Mouse (Mus musculus) stomach, postnatal 0 days (tissue): ENCODE results near the gene Mical3. TPM values are rescaled to one million over a fixed set of nuclear protein-coding genes. Genes with fewer than 3 reads are reported as not detected.

Source experiments
- ATAC-seq: fragments of 200-750 bp; cut with Nextera tagmentation; 2 replicates; pipeline ENCODE4 v1.8.0; 2017; ENCODE audit not compliant: low FRiP score, low TSS enrichment
- DNase-seq: peaks from one replicate; pipeline ENCODE4 v3.0.0-alpha.2; 2016; ENCODE audit warnings: low spot score
- H3K27ac ChIP-seq: fragments of 300-500 bp; sonication (generic); replicated peaks from 2 replicates; pipeline ENCODE4 v1.5.1; 2014; ENCODE audit warnings: mild to moderate bottlenecking, control low read depth
- H3K27me3 ChIP-seq: fragments of 300-500 bp; sonication (generic); 2 replicates; pipeline ENCODE4 v1.6.1; 2014; ENCODE audit warnings: low read length; ENCODE audit not compliant: control insufficient read depth, insufficient read depth
- H3K36me3 ChIP-seq: fragments of 300-500 bp; sonication (generic); 2 replicates; pipeline ENCODE4 v1.6.1; 2014; ENCODE audit warnings: low read length, mixed read lengths; ENCODE audit not compliant: control insufficient read depth, insufficient read depth
- H3K4me1 ChIP-seq: fragments of 300-500 bp; sonication (generic); replicated peaks from 2 replicates; pipeline ENCODE4 v1.6.1; 2014; ENCODE audit warnings: antibody characterized with exemption; ENCODE audit not compliant: control insufficient read depth, insufficient read depth
- H3K4me2 ChIP-seq: fragments of 300-500 bp; sonication (generic); replicated peaks from 2 replicates; pipeline ENCODE4 v1.6.1; 2014; ENCODE audit warnings: low read depth, mild to moderate bottlenecking, control low read depth, moderate library complexity
- H3K4me3 ChIP-seq: fragments of 300-500 bp; sonication (generic); 2 replicates; pipeline ENCODE4 v1.5.1; 2014; ENCODE audit warnings: low read depth, low read length, control low read depth
- H3K9ac ChIP-seq: fragments of 300-500 bp; sonication (generic); 2 replicates; pipeline ENCODE4 v1.6.1; 2014; ENCODE audit warnings: mild to moderate bottlenecking, low read length, control low read depth, mixed read lengths
- H3K9me3 ChIP-seq: fragments of 300-500 bp; sonication (generic); 2 replicates; pipeline ENCODE4 v1.6.1; 2016; ENCODE audit warnings: low read length; ENCODE audit not compliant: control insufficient read depth
- CTCF ChIP-seq: IDR thresholded peaks from 2 replicates; pipeline ENCODE4 v1.5.1; 2016; ENCODE audit warnings: antibody characterized with exemption, low read depth, mild to moderate bottlenecking, moderate library complexity
- EP300 ChIP-seq: optimal IDR thresholded peaks from 2 replicates; pipeline ENCODE3; 2016; ENCODE audit warnings: antibody characterized with exemption
- WGBS: fragments of 180-500 bp; shearing (Covaris S2); extraction: QIAGEN DNeasy Blood & Tissue Kit; methylation state at CpG from one replicate; pipeline ENCODE4 v1.1.7; 2014; 5-methylcytosine and 5-hydroxymethylcytosine counted together
- polyA plus RNA-seq: library from polyadenylated mRNA; unstranded; fragments of >200 nt; fragmentation: Nextera tagmentation; extraction: Ambion mirVana; gene quantifications from 2 replicates; pipeline ENCODE4 v1.2.1, GENCODE M21; 2015

Mical3 gene
- polyA plus RNA-seq, 1 experiment from 2014 or later, result 4.5 TPM

- TF ChIP-seq EP300, result no peak
- TF ChIP-seq CTCF, result no peak
- Histone ChIP-seq H3K27ac (0 out of 2 replicates have a peak within 1 kb of the TSS, but pooled peaks have one; percentile 35), H3K9me3 (no peaks in the 10 kb centered on the region), H3K4me1 (no peaks in the 10 kb centered on the region), H3K9ac (peak within 1 kb of the TSS; percentile 66), H3K36me3 (no peaks in the 10 kb centered on the region), H3K4me3 (peak within 1 kb of the TSS; percentile 58), H3K4me2 (peak within 1 kb of the TSS; percentile 97), H3K27me3 (no peaks in the 10 kb centered on the region)
- ATAC-seq, result peak; percentile 91
- WGBS, result 2% methylated on average over 61 of the region's 67 CpGs
- peak; percentile 95 for DNase-seq
Measured at GRCm38 (mm10) chr6:120916074-120916971, 214.5 kb downstream of the Mical3 start, which contains the start of gene Bid. Gene Bid, minus strand, starts transcription at chr6:120916853.

GRCm38 (mm10) chr6:120915649-120915975, 215.2 kb downstream of the Mical3 start:
- no peak overlapping the region for H3K9ac ChIP-seq
- no peaks in the 10 kb centered on the region for H3K4me1 ChIP-seq
- H3K27ac ChIP-seq, result 0 out of 2 replicates have a peak overlapping the region, but pooled peaks have one; percentile 4
- ATAC-seq, result peak; percentile 2; the same call in 1 of the 2 replicates
- H3K4me2 ChIP-seq, result peak overlapping the region; percentile 97; the same call in 1 of the 2 replicates
- no peak for TF ChIP-seq EP300
- TF ChIP-seq CTCF, result no peak
- no peaks in the 10 kb centered on the region for H3K27me3 ChIP-seq
- no peaks in the 10 kb centered on the region for H3K36me3 ChIP-seq
- no peak for DNase-seq
- H3K9me3 ChIP-seq, result no peaks in the 10 kb centered on the region
- whole genome bisulfite sequencing, result 35% methylated on average over 2 of the region's 2 CpGs
- 0 out of 2 replicates have a peak overlapping the region, but pooled peaks have one; percentile 58 for H3K4me3 ChIP-seq

GRCm38 (mm10) chr6:120914911-120915648, 215.7 kb downstream of the Mical3 start:
- Histone ChIP-seq H3K9ac (no peak overlapping the region), H3K4me1 (no peaks in the 10 kb centered on the region), H3K9me3 (no peaks in the 10 kb centered on the region), H3K4me3 (no peak overlapping the region), H3K27me3 (no peaks in the 10 kb centered on the region), H3K36me3 (no peaks in the 10 kb centered on the region), H3K27ac (0 out of 2 replicates have a peak overlapping the region, but pooled peaks have one; percentile 4), H3K4me2 (0 out of 2 replicates have a peak overlapping the region, but pooled peaks have one; percentile 97)
- 52% methylated on average over 9 of the region's 9 CpGs for WGBS
- peak; percentile 62 for DNase-seq
- ATAC-seq, result peak; percentile 31
- no peak for TF ChIP-seq EP300
- peak; percentile 59 for TF ChIP-seq CTCF

- ATAC-seq (no peak), DNase-seq (no peak)
- H3K9ac ChIP-seq, result no peak overlapping the region
- no peak overlapping the region for H3K27ac ChIP-seq
- TF ChIP-seq CTCF (no peak), EP300 (no peak)
- no peak overlapping the region for H3K4me2 ChIP-seq
- H3K36me3 ChIP-seq, result no peaks in the 10 kb centered on the region
- no peaks in the 10 kb centered on the region for H3K27me3 ChIP-seq
- H3K9me3 ChIP-seq, result no peaks in the 10 kb centered on the region
- H3K4me1 ChIP-seq, result no peaks in the 10 kb centered on the region
- WGBS, result 78% methylated on average over 4 of the region's 4 CpGs
- H3K4me3 ChIP-seq, result no peak overlapping the region
Measured at GRCm38 (mm10) chr6:120914533-120914910, 216.3 kb downstream of the Mical3 start.

GRCm38 (mm10) chr6:120913783-120914182, 217.0 kb downstream of the Mical3 start:
- no peak overlapping the region for H3K4me2 ChIP-seq
- H3K9ac ChIP-seq, result no peak overlapping the region
- no peaks in the 10 kb centered on the region for H3K4me1 ChIP-seq
- H3K4me3 ChIP-seq, result no peak overlapping the region
- H3K9me3 ChIP-seq, result no peaks in the 10 kb centered on the region
- TF ChIP-seq EP300 (no peak), CTCF (no peak)
- no peak for ATAC-seq
- H3K27me3 ChIP-seq, result no peaks in the 10 kb centered on the region
- H3K36me3 ChIP-seq, result no peaks in the 10 kb centered on the region
- 82% methylated on average over 8 of the region's 8 CpGs for WGBS
- DNase-seq, result no peak
- no peak overlapping the region for H3K27ac ChIP-seq
